Mouse (Mus musculus): ENCODE data around the gene Sp9. TPM values are rescaled to one million over a fixed set of nuclear protein-coding genes. Genes with fewer than 3 reads are reported as not detected.

Sp9 gene
- polyA plus RNA-seq, 1 experiment = not detected

DNA sequence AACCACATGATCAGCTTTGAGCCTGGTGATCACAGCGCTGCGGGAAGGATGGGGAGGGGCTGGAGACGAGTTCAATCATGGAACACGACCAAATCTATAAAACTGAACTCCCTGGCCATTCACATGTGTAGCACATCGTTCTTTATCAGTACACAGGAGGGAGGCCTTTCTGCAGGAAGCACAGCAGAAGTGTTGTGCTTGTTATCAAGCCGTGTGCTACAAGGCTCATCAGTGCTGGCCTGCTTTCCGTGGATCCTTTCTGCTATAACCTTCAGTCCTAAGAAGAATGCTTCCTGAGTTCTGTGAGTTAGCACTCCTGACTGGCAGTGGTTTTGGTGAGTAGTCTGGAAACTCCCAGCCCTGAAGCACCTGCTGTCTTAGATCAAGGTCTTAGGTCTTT, 23.3 kb downstream of the Sp9 start:
- H3K27me3 ChIP-seq (ENCODE audit: control insufficient read depth) = no peaks in the 10 kb centered on the region
- H3K4me1 ChIP-seq (ENCODE audit: control insufficient read depth) = peaks cover 33% of the 10 kb centered on the region
- H3K4me3 ChIP-seq (replicated peaks) = no peak overlapping the region
- TF ChIP-seq GATA1 (IDR thresholded peaks at IDR 0.05; ENCODE audit: low read length) = no peak
- TF ChIP-seq TAL1 (IDR thresholded peaks at IDR 0.05; ENCODE audit: low read length) = no peak
- no peaks in the 10 kb centered on the region for H3K9me3 ChIP-seq (ENCODE audit: control insufficient read depth, low read length)
- H3K36me3 ChIP-seq (ENCODE audit: control insufficient read depth) = peaks cover 98% of the 10 kb centered on the region

DNA sequence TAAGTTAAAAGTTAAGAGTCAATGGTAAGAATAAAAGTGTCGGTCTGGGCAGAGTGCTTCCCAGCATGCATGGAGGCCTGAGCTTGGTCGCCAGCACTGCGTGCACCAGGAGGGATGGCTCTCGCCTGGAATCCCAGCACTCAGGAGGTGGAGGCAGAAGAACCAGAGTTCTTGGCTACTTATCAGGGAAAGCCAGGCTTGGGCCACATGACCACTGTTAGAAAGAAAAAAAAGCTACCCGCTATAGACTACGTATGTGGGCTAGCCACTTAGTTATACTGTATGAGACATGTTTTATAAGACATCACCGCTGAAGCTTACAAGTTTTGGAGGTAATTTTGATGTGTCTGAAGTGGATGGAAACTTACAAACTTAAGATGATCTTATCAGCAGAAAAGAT, 26.4 kb downstream of the Sp9 start:
- H3K4me1 ChIP-seq (ENCODE audit: control insufficient read depth) = peaks cover 58% of the 10 kb centered on the region
- H3K27me3 ChIP-seq (ENCODE audit: control insufficient read depth) = no peaks in the 10 kb centered on the region
- H3K9me3 ChIP-seq (ENCODE audit: control insufficient read depth, low read length) = no peaks in the 10 kb centered on the region
- H3K4me3 ChIP-seq (replicated peaks) = no peak overlapping the region
- TF ChIP-seq TAL1 (IDR thresholded peaks at IDR 0.05; ENCODE audit: low read length) = no peak
- TF ChIP-seq GATA1 (IDR thresholded peaks at IDR 0.05; ENCODE audit: low read length) = no peak
- H3K36me3 ChIP-seq (ENCODE audit: control insufficient read depth) = peaks cover 96% of the 10 kb centered on the region

DNA sequence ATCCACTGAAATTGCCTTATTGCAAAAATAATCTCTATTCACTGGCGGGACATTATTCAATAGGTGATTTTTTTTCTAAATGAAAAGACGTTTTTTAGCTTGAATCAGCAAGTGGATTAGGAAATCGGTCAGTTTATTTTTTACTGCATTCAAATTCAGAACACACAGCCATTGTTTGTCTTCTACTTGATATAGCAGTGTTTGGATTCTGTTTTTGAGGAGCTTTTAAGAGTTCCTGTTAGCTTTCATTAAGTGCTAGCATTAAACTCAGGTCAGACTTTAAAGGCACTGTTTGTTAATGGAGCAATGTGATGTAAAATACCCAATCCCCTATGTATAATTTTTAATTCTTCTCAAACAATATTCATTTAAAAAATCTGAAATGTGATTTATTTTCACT, 27.1 kb downstream of the Sp9 start:
- TF ChIP-seq TAL1 (IDR thresholded peaks at IDR 0.05; ENCODE audit: low read length) (no peak), GATA1 (IDR thresholded peaks at IDR 0.05; ENCODE audit: low read length) (no peak)
- Histone ChIP-seq H3K36me3 (ENCODE audit: control insufficient read depth) (peaks cover 96% of the 10 kb centered on the region), H3K4me3 (replicated peaks) (no peak overlapping the region), H3K27me3 (ENCODE audit: control insufficient read depth) (no peaks in the 10 kb centered on the region), H3K9me3 (ENCODE audit: control insufficient read depth, low read length) (no peaks in the 10 kb centered on the region), H3K4me1 (ENCODE audit: control insufficient read depth) (peaks cover 63% of the 10 kb centered on the region)

DNA sequence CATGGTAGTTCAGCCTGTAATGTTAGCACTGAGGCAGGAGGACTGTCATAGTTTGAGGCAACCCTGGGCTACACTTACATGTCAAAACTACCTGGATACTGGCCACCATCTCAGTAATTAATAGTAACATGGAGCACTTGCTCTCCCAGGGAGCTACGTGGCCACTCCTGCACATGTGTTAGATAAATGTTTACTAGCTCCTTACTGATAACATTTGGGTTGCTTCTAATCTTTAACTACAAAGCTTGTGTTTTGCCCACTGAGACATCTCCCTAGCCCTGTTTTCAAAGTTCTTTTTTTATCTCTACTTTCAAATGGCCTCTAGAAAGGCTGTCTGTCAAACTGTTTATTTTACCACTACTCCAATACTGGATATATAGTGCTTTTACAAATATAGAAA, 30.3 kb downstream of the Sp9 start:
- Histone ChIP-seq H3K36me3 (ENCODE audit: control insufficient read depth) (peaks cover 97% of the 10 kb centered on the region), H3K27me3 (ENCODE audit: control insufficient read depth) (no peaks in the 10 kb centered on the region), H3K9me3 (ENCODE audit: control insufficient read depth, low read length) (no peaks in the 10 kb centered on the region), H3K4me1 (ENCODE audit: control insufficient read depth) (peaks cover 53% of the 10 kb centered on the region), H3K4me3 (replicated peaks) (peak overlapping the region; percentile 1)
- TF ChIP-seq TAL1 (IDR thresholded peaks at IDR 0.05; ENCODE audit: low read length) (no peak), GATA1 (IDR thresholded peaks at IDR 0.05; ENCODE audit: low read length) (no peak)

DNA sequence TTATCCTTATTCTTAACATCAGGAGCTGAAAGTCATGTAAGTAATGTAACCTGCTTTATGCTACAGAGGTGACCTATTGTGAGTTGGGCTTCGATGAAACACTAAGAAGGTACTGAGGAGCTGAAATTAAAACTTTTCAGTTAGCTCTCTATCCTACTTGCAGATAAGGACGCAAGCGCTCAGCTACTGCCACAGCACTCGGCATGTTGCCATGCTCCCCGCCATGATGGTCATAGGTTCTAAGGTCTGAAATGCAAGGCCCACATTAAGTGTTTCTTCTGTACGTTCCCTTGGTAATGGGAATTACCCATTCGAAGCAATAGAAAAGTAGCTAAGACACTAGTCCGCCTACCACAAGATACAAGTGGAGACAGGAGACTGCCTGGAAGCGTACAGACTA, 31.0 kb downstream of the Sp9 start:
- Histone ChIP-seq H3K36me3 (ENCODE audit: control insufficient read depth) (peaks cover 97% of the 10 kb centered on the region), H3K9me3 (ENCODE audit: control insufficient read depth, low read length) (no peaks in the 10 kb centered on the region), H3K4me1 (ENCODE audit: control insufficient read depth) (peaks cover 55% of the 10 kb centered on the region), H3K27me3 (ENCODE audit: control insufficient read depth) (no peaks in the 10 kb centered on the region), H3K4me3 (replicated peaks) (no peak overlapping the region)
- TF ChIP-seq GATA1 (IDR thresholded peaks at IDR 0.05; ENCODE audit: low read length) (no peak), TAL1 (IDR thresholded peaks at IDR 0.05; ENCODE audit: low read length) (no peak)

DNA sequence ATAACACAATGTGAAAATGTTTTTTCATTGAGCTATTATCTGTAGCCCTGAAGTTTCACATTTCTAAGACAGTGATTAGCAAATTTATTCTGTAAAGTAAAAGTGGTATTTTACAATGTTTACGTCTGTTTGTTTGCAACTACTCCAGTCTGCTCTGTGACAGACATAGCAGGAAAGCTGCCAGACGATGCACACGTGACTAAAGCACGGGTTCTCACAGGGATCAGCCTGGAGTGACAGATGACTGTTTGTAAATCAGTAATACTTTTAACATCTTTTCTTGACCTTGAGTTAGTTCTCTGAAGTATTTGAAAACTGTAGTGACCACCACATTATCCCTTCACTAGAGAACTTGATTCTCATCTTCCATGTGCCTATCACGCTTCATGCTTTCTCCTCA, 32.8 kb downstream of the Sp9 start:
- H3K36me3 ChIP-seq (ENCODE audit: control insufficient read depth) = peaks cover 98% of the 10 kb centered on the region
- H3K4me3 ChIP-seq (replicated peaks) = no peak overlapping the region
- TF ChIP-seq TAL1 (IDR thresholded peaks at IDR 0.05; ENCODE audit: low read length) (no peak), GATA1 (IDR thresholded peaks at IDR 0.05; ENCODE audit: low read length) (no peak)
- no peaks in the 10 kb centered on the region for H3K9me3 ChIP-seq (ENCODE audit: control insufficient read depth, low read length)
- peaks cover 48% of the 10 kb centered on the region for H3K4me1 ChIP-seq (ENCODE audit: control insufficient read depth)
- H3K27me3 ChIP-seq (ENCODE audit: control insufficient read depth) = no peaks in the 10 kb centered on the region

DNA sequence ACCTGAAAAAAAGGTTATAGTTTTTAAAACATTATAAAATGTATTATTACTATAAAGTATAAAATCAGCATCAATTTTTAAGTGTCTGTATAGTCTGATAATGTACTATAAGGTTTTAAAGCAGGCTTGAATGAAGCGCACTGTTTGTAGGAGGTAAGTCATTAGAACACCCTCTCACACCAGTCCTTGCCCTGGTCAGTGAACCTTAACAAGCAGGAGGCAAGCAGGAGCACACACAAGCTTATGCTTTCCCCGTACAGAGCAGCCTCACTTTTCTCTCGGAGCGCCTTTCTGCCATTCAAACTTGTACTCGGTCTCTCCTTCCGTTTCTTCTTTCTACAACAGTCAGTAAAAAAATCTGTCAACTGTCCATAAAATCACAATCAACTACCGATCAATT, 34.3 kb downstream of the Sp9 start:
- Histone ChIP-seq H3K9me3 (ENCODE audit: control insufficient read depth, low read length) (no peaks in the 10 kb centered on the region), H3K36me3 (ENCODE audit: control insufficient read depth) (peaks cover 98% of the 10 kb centered on the region), H3K27me3 (ENCODE audit: control insufficient read depth) (no peaks in the 10 kb centered on the region), H3K4me1 (ENCODE audit: control insufficient read depth) (peaks cover 50% of the 10 kb centered on the region), H3K4me3 (replicated peaks) (no peak overlapping the region)
- TF ChIP-seq GATA1 (IDR thresholded peaks at IDR 0.05; ENCODE audit: low read length) (no peak), TAL1 (IDR thresholded peaks at IDR 0.05; ENCODE audit: low read length) (no peak)

DNA sequence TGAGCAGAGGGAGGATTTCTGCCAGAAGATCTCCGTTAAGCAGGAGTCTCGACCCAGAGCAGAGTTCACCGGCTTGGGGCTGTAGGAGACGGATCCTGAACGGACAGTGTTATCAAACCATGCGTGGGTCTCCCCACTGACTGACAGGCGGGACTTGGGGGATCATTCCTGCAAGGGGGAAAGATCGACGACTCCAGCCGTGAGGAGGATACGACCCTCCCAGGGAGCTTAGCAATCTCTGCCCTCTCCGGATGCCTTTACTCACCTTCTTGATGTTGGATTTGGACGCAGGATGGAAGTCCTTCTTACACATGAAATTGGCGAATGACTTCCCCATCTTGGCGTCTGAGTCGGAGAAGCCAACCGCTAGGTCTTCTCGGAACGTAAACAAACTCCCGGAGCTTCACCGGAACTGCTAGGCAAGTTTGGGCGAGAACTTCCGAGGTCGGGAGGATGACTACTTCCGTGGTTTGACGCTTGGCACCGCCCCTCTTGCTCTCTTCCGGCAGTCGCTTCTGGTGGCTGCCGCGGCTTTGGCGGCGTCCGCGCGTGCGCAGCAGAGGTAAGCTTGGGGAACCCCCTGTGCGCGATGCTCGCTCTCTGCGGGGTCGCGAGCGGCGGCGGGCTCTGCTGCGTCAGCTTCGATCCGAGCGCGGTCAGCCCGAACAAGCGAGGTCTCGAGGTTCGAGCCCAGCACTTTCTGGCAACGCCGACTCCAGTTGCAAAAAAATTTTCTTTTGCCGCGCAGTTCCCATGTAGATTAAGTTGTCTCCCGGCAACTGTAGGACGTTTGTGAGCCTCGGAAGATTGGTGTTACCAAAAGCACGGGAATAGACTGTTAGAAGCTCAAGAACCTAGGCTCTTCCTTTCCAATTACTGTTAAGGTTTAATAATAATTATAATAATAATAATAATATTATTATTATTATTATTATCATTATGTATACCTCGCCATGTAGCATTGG, 40.7 kb downstream of the Sp9 start, which contains the start of the genes Scrn3 and Cir1:
Gene Scrn3, plus strand, starts transcription at position 450 of the 965 bp plus-strand sequence.
Gene Cir1, minus strand, starts transcription at position 550 of the 965 bp plus-strand sequence.
- no peaks in the 10 kb centered on the region for H3K9me3 ChIP-seq (ENCODE audit: control insufficient read depth, low read length)
- H3K27me3 ChIP-seq (ENCODE audit: control insufficient read depth) = no peaks in the 10 kb centered on the region
- H3K36me3 ChIP-seq (ENCODE audit: control insufficient read depth) = peaks cover 60% of the 10 kb centered on the region
- peak within 1 kb of the TSS; percentile 90 for H3K4me3 ChIP-seq (replicated peaks)
- peaks cover 45% of the 10 kb centered on the region for H3K4me1 ChIP-seq (ENCODE audit: control insufficient read depth)
- no peak for TF ChIP-seq GATA1 (IDR thresholded peaks at IDR 0.05; ENCODE audit: low read length)

DNA sequence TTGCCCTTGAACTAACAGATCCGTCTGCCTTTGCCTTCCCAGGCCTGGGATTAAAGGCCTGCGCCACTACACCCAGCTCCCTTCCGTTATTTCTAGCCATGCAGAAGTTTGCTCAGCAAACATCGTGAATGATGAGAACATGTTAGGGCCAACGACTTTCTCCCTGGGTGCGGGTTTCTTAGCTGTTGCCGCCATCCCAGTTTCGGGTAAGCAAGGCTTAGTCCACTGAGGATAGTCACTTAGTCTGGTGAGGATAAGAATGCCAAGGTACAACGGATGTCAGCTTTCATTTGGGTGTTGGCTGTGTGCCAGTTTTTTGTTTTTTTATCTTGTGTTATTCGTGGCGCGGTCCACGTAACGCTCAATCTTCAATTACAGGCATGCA, 41.4 kb downstream of the Sp9 start:
- peaks cover 46% of the 10 kb centered on the region for H3K4me1 ChIP-seq (ENCODE audit: control insufficient read depth)
- TF ChIP-seq GATA1 (IDR thresholded peaks at IDR 0.05; ENCODE audit: low read length) (no peak), TAL1 (IDR thresholded peaks at IDR 0.05; ENCODE audit: low read length) (no peak)
- no peaks in the 10 kb centered on the region for H3K27me3 ChIP-seq (ENCODE audit: control insufficient read depth)
- H3K36me3 ChIP-seq (ENCODE audit: control insufficient read depth) = peaks cover 59% of the 10 kb centered on the region
- H3K9me3 ChIP-seq (ENCODE audit: control insufficient read depth, low read length) = no peaks in the 10 kb centered on the region
- H3K4me3 ChIP-seq (replicated peaks) = peak overlapping the region; percentile 90

Measured in erythroblast, embryonic 14.5 days (primary cell).